Mouse (Mus musculus) B cell, adult 2 months (primary cell): ENCODE results near the gene Pard3b.

ENCODE experiments used
- DNase-seq, 2 experiments: peaks; one replicate each; pipeline ENCODE4 v3.0.0; 2022

The Pard3b gene

GRCm38 (mm10) chr1:62276466-62276865 is 637.8 kb downstream of the Pard3b start:
- DNase-seq, result no peak

GRCm38 (mm10) chr1:62278586-62278985 is 640.0 kb downstream of the Pard3b start:
- no peak for DNase-seq

GRCm38 (mm10) chr1:62280586-62280985 is 642.0 kb downstream of the Pard3b start:
- DNase-seq, result no peak

GRCm38 (mm10) chr1:62282835-62283234 is 644.2 kb downstream of the Pard3b start:
- no peak for DNase-seq

- DNase-seq, result no peak
Observed at GRCm38 (mm10) chr1:62283624-62284023, 645.0 kb downstream of the Pard3b start.

GRCm38 (mm10) chr1:62309376-62309775 is 670.8 kb downstream of the Pard3b start:
- no peak for DNase-seq

GRCm38 (mm10) chr1:62325237-62325636 is 686.6 kb downstream of the Pard3b start:
- DNase-seq, result no peak

GRCm38 (mm10) chr1:62327743-62328142 is 689.1 kb downstream of the Pard3b start:
- no peak for DNase-seq

- DNase-seq, result no peak
Observed at GRCm38 (mm10) chr1:62328808-62329207, 690.2 kb downstream of the Pard3b start.

GRCm38 (mm10) chr1:62333016-62333415 is 694.4 kb downstream of the Pard3b start:
- no peak for DNase-seq

GRCm38 (mm10) chr1:62334196-62334595 is 695.6 kb downstream of the Pard3b start:
- DNase-seq, result no peak

- no peak for DNase-seq
Observed at GRCm38 (mm10) chr1:62340261-62340660, 701.6 kb downstream of the Pard3b start.

GRCm38 (mm10) chr1:62344286-62344685 is 705.7 kb downstream of the Pard3b start:
- no peak for DNase-seq

GRCm38 (mm10) chr1:62348371-62348770 is 709.7 kb downstream of the Pard3b start:
- no peak for DNase-seq

GRCm38 (mm10) chr1:62355496-62355895 is 716.9 kb downstream of the Pard3b start:
- DNase-seq, result no peak

- no peak for DNase-seq
Observed at GRCm38 (mm10) chr1:62374427-62375050, 735.9 kb downstream of the Pard3b start.

GRCm38 (mm10) chr1:62378335-62378734 is 739.7 kb downstream of the Pard3b start:
- peak; percentile 25 to 28 for DNase-seq

GRCm38 (mm10) chr1:62382807-62383514 is 744.3 kb downstream of the Pard3b start:
- no peak for DNase-seq

GRCm38 (mm10) chr1:62384241-62384640 is 745.6 kb downstream of the Pard3b start:
- no peak for DNase-seq

GRCm38 (mm10) chr1:62388013-62388412 is 749.4 kb downstream of the Pard3b start:
- DNase-seq, result no peak

GRCm38 (mm10) chr1:62392863-62393262 is 754.2 kb downstream of the Pard3b start:
- DNase-seq, result peak in 1 of 2 experiments; percentile 2

GRCm38 (mm10) chr1:62394555-62394954 is 755.9 kb downstream of the Pard3b start:
- no peak for DNase-seq

- DNase-seq, result no peak
Observed at GRCm38 (mm10) chr1:62398261-62398660, 759.6 kb downstream of the Pard3b start.

- no peak for DNase-seq
Observed at GRCm38 (mm10) chr1:62398738-62399137, 760.1 kb downstream of the Pard3b start.

- DNase-seq, result no peak
Observed at GRCm38 (mm10) chr1:62405061-62405460, 766.4 kb downstream of the Pard3b start.
